Mouse (Mus musculus) spleen, postnatal 0 days (tissue): ENCODE data around the gene Rtraf. TPM values are rescaled to one million over a fixed set of nuclear protein-coding genes. Genes with fewer than 3 reads are reported as not detected.

ENCODE experiments used
- polyA plus RNA-seq: library from polyadenylated mRNA; unstranded; fragments of >200 nt; fragmentation: Nextera tagmentation; extraction: Ambion mirVana; gene quantifications from 2 replicates; pipeline ENCODE4 v1.2.1, GENCODE M21; 2015

Gene Rtraf
- 98.5 and 101 TPM in 2 replicates for polyA plus RNA-seq

GRCm38 (mm10) chr14:19823321-19824142 is at the start of gene Rtraf:
Gene Rtraf, minus strand, starts transcription at chr14:19823824.

Other genes starting within 250 kb of the Rtraf start
- gene Gm2237, start 238.7 kb downstream of the Rtraf start, polyA plus RNA-seq = 0.36 and 0.79 TPM in 2 replicates
- gene Gm5458, start 221.2 kb downstream of the Rtraf start, polyA plus RNA-seq = not detected in 2 replicates
- gene Nid2, start 72.6 kb downstream of the Rtraf start, polyA plus RNA-seq = 10.6 and 18.6 TPM in 2 replicates
- 13.6 and 21.4 TPM in 2 replicates for gene Gng2, start 153.8 kb upstream of the Rtraf start, polyA plus RNA-seq